Mouse (Mus musculus) kidney, adult 11 months (tissue): ENCODE data around the gene Samd11.

ENCODE experiments used
- DNase-seq: peaks from one replicate; pipeline ENCODE4 v3.0.0; 2022

Samd11 gene

GRCm38 (mm10) chr4:156209963-156210635, 45.4 kb downstream of the Samd11 start:
- no peak for DNase-seq

- no peak for DNase-seq
Measured at GRCm38 (mm10) chr4:156208872-156209271, 46.6 kb downstream of the Samd11 start.

DNA sequence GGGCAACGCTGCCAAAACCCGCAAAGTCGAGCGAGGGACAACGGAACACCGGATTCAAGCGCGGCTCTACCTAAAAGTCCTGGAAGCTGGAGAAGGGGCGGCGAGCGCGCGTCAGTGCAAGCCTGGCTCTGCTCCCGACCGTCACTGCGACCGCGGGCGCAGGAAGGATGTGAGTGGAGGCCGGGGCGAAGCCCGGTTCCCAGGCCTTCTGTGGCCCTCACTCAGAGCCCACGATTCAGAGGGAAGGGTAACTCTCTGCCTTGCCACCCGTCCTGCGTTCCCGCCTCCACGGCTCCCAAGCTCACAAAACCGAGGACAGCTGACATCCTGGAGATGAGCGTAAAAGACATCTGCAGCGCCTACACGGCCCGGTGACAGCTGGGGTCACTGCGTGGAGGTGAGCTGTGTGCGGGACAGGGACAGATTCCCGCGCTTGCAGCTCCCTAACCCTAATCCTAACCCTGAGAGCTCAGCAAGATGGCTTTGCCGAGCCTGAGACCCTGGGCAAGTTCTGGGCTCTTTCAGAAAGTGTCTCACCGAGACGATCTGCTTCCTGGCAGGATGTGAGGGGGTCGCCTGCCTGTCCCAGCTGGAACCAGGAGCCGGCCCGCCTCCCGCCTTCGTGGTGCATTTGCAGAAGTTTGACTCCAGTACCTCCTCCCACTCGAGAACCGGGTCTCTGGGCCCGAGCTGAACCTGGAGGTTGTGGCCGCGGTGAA, 51.9 kb downstream of the Samd11 start:
- DNase-seq: no peak

DNA sequence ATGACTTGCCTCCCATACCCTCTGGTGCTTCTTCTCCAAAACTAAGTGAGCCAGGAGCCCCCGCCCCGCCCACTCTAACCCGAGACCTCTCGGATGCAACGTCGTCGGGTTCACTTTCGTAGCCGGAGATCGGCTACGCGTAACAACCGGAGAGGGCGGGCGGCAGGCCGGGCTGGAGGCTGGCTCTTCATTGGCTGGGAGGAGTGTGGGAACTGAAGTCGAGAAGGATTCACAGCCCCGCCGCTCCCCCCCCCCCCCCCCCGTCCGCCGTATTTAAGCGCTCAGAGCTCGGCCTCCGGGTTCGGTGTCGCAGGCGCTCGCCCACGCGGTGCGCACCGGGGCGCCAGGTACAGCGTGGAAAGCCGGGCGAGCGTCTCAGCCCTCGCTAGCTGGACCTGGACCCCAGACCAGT, 52.5 kb downstream of the Samd11 start, which contains the start of gene AW011738:
AW011738 (plus strand) TSS at position 304 of the 412 bp plus-strand sequence.
- DNase-seq: peak; percentile 51

GRCm38 (mm10) chr4:156202462-156202893, 53.0 kb downstream of the Samd11 start:
- DNase-seq: no peak

DNA sequence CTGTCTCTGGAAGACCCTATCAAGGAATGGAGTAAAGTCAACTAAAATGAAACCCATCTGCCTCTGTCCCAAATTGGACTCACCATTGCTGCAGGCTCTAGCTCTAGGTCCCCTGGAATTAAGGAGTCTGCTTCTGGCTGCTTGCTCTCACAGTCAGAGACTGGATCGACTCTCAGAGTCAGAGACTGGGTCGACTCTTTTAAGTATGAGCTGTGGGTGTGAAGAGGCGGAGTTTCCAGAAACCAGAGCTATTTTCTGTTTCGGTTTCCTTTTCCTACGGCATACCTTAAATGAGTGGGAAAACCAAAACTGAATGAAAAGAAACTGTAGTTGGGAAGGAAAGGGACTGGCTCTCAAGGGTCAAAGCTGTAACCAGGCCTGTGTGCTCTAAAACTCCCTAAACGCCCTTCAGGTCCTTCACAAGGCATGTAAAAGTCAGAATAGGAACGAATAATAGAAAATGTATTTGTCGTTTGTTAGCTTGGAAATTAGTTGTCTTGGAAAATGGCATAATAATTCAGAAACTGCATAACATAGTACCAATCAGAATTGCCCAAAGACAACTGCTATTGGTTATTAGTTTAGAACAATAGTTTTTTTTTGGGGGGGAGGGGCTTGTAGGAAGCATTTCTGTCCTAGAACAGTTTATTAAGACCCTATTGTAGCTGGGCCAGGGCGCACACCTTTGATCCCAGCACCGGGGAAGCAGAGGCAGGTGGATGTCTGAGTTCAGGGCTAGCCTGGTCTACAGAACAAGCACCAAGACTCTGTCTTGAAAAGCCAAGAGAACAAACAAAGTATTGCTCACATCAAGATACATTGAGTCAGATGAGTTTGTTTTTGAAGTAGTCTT, 54.6 kb downstream of the Samd11 start, which contains the start of gene Isg15:
Isg15 (minus strand) TSS at position 196 of the 853 bp plus-strand sequence.
- no peak for DNase-seq

DNA sequence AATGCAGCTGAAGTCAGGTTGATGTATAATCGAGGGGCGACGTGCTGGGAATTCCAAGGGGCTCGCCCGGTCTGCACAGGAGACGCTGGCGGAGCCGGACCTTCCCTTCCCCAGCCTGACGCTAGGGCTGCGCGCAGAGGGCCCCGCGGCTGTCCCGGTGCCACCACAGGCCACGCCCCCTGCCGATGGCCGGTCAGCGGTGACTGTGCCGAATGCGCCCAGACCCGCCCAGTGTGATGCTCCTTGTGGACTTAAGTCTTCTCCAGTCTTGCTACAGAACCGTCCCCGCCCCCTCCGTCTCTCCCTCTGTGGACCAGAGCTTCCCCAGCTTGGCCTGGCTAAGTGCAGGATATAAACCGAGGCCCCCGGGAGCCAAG, 57.6 kb downstream of the Samd11 start:
- DNase-seq: peak; percentile 90

DNA sequence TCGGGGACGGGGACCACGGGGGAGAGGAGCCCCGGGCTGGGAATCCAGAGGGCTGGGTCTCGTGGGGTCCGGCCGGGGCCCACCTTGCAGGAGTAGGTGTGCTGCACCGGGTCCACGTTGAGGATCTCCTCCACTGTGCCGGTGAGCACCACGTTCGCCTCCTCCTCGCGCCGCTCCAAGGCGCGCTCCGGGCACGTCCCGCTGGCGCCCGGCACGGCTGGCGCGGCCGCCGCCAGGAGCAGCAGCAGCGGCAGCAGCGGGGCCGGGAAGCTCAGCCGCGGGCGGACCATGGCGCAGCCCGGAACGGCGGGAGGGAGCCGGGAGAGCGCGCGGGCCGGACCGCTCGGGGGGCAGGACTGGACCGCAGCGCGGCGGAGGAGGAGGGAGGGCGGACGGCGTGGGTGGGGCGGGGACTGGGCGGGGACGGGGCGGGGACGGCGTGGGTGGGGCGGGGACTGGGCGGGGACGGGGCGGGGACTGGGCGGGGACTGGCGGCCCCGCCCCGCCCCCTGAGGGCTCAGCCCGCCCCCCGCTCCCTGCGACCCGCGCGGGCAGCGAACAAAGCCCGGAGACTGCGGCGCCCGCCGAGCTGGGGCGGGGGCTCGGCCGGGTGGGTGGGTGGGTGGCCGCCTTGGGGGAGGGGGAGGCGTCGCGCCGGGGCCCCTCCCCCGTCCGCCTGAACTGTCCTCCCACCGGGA, 58.2 kb downstream of the Samd11 start, which contains the start of gene Agrn:
Agrn (minus strand) TSS at position 358 of the 698 bp plus-strand sequence.
- DNase-seq: peak; percentile 50
